Mouse (Mus musculus) forebrain, embryonic 11.5 days (tissue): Measurements from ENCODE around the gene Itpkb. TPM values are rescaled to one million over a fixed set of nuclear protein-coding genes. Genes with fewer than 3 reads are reported as not detected.

Source experiments
- ATAC-seq: fragments of 200-750 bp; cut with Nextera tagmentation; replicated peaks from 2 replicates; pipeline ENCODE4 v1.8.0; 2017; ENCODE audit warnings: moderate TSS enrichment; ENCODE audit not compliant: low FRiP score
- DNase-seq: peaks from one replicate; pipeline ENCODE4 v3.0.0-alpha.2; 2017; ENCODE audit warnings: low spot score
- H3K27ac ChIP-seq: fragments of 300-500 bp; sonication (generic); 2 replicates; pipeline ENCODE4 v1.5.1; 2014; ENCODE audit warnings: low read depth, low read length
- H3K27me3 ChIP-seq: fragments of 300-500 bp; sonication (generic); 2 replicates; pipeline ENCODE4 v1.6.1; 2014; ENCODE audit warnings: mild to moderate bottlenecking, low read length, mixed read lengths; ENCODE audit not compliant: control insufficient read depth, insufficient read depth
- H3K36me3 ChIP-seq: fragments of 300-500 bp; sonication (generic); 2 replicates; pipeline ENCODE4 v1.6.1; 2014; ENCODE audit warnings: mild to moderate bottlenecking, low read length, moderate library complexity, mixed read lengths; ENCODE audit not compliant: control insufficient read depth, insufficient read depth
- H3K4me1 ChIP-seq: fragments of 300-500 bp; sonication (generic); replicated peaks from 2 replicates; pipeline ENCODE4 v1.6.1; 2014; ENCODE audit warnings: low read length, mixed read lengths; ENCODE audit not compliant: control insufficient read depth, insufficient read depth
- H3K4me2 ChIP-seq: fragments of 300-500 bp; sonication (generic); 2 replicates; pipeline ENCODE4 v1.6.1; 2014; ENCODE audit warnings: low read depth, mild to moderate bottlenecking, low read length, moderate library complexity, mixed read lengths; ENCODE audit not compliant: severe bottlenecking
- H3K4me3 ChIP-seq: fragments of 300-500 bp; sonication (generic); 2 replicates; pipeline ENCODE4 v1.5.1; 2014; ENCODE audit warnings: low read depth, low read length
- H3K9ac ChIP-seq: fragments of 300-500 bp; sonication (generic); 2 replicates; pipeline ENCODE4 v1.6.1; 2014; ENCODE audit warnings: low read length
- H3K9me3 ChIP-seq: fragments of 300-500 bp; sonication (generic); 2 replicates; pipeline ENCODE4 v1.6.1; 2016; ENCODE audit warnings: low read length, mixed read lengths; ENCODE audit not compliant: control insufficient read depth
- WGBS: fragments of 180-500 bp; shearing (Covaris S2); extraction: QIAGEN DNeasy Blood & Tissue Kit; methylation state at CpG from one replicate; pipeline ENCODE4 v1.1.7; 2014; 5-methylcytosine and 5-hydroxymethylcytosine counted together
- polyA plus RNA-seq: library from polyadenylated mRNA; unstranded; fragments of >200 nt; fragmentation: Nextera tagmentation; extraction: Ambion mirVana; gene quantifications from 2 replicates; pipeline ENCODE4 v1.2.1, GENCODE M21; 2014

Itpkb gene
- polyA plus RNA-seq, 1 experiment from 2014 or later, result 3.2 TPM

DNA sequence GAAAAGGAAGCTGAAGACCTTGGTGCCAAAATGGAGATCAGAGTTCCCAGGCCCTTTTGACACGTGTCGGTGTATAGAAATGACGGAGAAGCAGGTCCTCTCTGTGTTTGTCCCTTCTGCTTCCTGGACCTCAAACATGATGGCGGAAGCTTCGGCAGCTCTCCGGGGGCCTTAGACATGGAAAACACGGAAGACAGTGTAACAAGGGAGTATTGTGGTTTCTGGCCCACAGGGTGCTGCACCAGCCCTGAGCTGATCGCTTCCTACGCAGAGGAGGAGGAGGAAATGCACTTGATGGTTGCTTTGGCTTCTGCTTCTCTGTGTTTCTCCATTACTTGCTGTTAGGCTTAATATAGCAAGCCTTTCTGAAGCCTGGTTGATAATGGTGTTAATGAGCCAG is 34.2 kb upstream of the Itpkb start:
- H3K27me3 ChIP-seq, result no peaks in the 10 kb centered on the region
- H3K9ac ChIP-seq, result no peak overlapping the region
- no peak for ATAC-seq
- 89% methylated on average over 9 of the region's 9 CpGs for WGBS
- H3K27ac ChIP-seq, result no peak overlapping the region
- H3K4me3 ChIP-seq, result no peak overlapping the region
- H3K36me3 ChIP-seq, result no peaks in the 10 kb centered on the region
- DNase-seq, result no peak
- no peaks in the 10 kb centered on the region for H3K4me1 ChIP-seq
- no peak overlapping the region for H3K4me2 ChIP-seq
- no peaks in the 10 kb centered on the region for H3K9me3 ChIP-seq

- H3K9me3 ChIP-seq, result no peaks in the 10 kb centered on the region
- no peaks in the 10 kb centered on the region for H3K27me3 ChIP-seq
- H3K9ac ChIP-seq, result no peak overlapping the region
- H3K4me1 ChIP-seq, result no peaks in the 10 kb centered on the region
- no peak for DNase-seq
- H3K27ac ChIP-seq, result no peak overlapping the region
- no peak overlapping the region for H3K4me3 ChIP-seq
- no peak for ATAC-seq
- WGBS, result 95% methylated on average over 4 of the region's 4 CpGs
- H3K4me2 ChIP-seq, result no peak overlapping the region
- no peaks in the 10 kb centered on the region for H3K36me3 ChIP-seq
Measured at GRCm38 (mm10) chr1:180299697-180300096, 30.6 kb upstream of the Itpkb start.

DNA sequence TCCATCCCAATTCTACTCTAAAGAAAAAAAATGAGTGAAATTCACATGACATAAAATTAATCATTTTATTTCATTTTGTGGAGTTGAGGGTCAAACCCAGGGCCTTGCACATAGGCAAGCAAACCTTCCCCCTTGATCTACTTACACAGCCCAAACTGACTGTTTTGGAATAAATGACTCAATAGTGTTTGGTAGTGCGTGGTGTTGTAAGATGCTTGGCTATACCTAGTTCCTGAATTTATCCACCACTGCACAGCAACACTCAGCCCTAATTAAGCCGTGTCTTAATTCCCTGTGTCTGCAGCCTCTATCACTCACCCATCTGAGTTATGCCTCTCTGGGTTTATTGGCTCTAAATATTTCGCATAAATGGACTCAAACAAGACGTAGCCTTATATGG is 30.0 kb upstream of the Itpkb start:
- Histone ChIP-seq H3K9ac (no peak overlapping the region), H3K27ac (no peak overlapping the region), H3K4me2 (no peak overlapping the region), H3K27me3 (no peaks in the 10 kb centered on the region), H3K4me3 (no peak overlapping the region), H3K9me3 (no peaks in the 10 kb centered on the region), H3K36me3 (no peaks in the 10 kb centered on the region), H3K4me1 (no peaks in the 10 kb centered on the region)
- ATAC-seq (no peak), DNase-seq (no peak)
- WGBS, result 91% methylated on average over 4 of the region's 4 CpGs

GRCm38 (mm10) chr1:180300997-180301396 is 29.3 kb upstream of the Itpkb start:
- WGBS, result 53% methylated on average over 4 of the region's 4 CpGs
- no peak for DNase-seq

DNA sequence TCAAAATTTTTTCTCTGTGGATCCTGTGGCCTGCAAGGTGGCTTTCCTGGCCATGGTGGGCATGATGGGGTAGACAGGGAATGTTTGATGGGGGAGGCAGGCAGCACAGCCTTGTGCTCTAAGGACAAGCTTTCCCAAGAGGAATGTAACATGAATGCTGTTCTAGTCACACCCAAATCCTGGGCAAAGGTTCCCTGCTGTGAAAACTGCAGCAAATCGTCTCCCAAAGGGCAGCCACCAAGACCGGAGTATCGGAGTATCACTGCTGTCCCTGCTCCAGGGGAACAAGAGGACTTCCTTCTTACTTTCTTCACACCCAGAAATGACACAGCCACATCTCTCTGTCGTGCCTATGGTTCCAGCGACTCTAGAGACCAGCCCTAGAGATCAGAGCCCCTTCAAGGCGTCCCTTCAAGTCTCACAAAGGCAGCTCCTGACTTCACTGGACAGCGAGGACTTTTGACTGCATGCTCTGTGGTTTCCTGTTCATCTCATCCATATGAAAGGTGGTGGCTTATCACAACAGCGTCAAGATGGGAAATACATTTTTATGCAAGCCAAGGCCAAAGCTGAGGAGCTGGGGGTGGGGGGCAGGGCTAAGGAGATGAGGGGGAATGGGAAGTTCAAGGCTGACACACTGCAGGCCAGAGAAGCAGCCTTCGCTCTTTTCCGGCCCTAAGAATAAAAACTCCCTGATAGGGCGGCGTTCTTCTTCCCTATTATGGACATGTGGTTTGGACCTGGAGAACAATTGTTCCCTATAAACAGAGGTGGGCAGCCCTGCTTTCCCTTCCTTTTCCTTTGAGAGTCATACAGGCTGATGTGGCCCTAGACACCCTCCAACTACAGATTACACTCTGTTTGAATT is 27.8 kb upstream of the Itpkb start:
- Histone ChIP-seq H3K4me2 (no peak overlapping the region), H3K4me3 (no peak overlapping the region), H3K27me3 (no peaks in the 10 kb centered on the region), H3K27ac (no peak overlapping the region), H3K9ac (no peak overlapping the region), H3K4me1 (no peaks in the 10 kb centered on the region), H3K9me3 (no peaks in the 10 kb centered on the region), H3K36me3 (no peaks in the 10 kb centered on the region)
- ATAC-seq (no peak), DNase-seq (no peak)
- 65% methylated on average over 12 of the region's 12 CpGs for WGBS

More at GRCm38 (mm10) chr1:180300997-180301396, 29.3 kb upstream of the Itpkb start:
- Histone ChIP-seq H3K27me3 (no peaks in the 10 kb centered on the region), H3K9me3 (no peaks in the 10 kb centered on the region), H3K9ac (no peak overlapping the region), H3K36me3 (no peaks in the 10 kb centered on the region), H3K4me3 (no peak overlapping the region), H3K4me2 (no peak overlapping the region), H3K4me1 (no peaks in the 10 kb centered on the region), H3K27ac (no peak overlapping the region)
- ATAC-seq, result no peak

GRCm38 (mm10) chr1:180303600-180303999 is 26.7 kb upstream of the Itpkb start:
- no peak for ATAC-seq
- no peak overlapping the region for H3K9ac ChIP-seq

GRCm38 (mm10) chr1:180306889-180307288 is 23.4 kb upstream of the Itpkb start:
- DNase-seq (no peak), ATAC-seq (no peak)
- no peak overlapping the region for H3K4me2 ChIP-seq
- no peaks in the 10 kb centered on the region for H3K9me3 ChIP-seq
- 91% methylated on average over 9 of the region's 9 CpGs for WGBS
- no peak overlapping the region for H3K27ac ChIP-seq
- H3K4me1 ChIP-seq, result no peaks in the 10 kb centered on the region
- H3K9ac ChIP-seq, result no peak overlapping the region
- H3K4me3 ChIP-seq, result no peak overlapping the region
- H3K36me3 ChIP-seq, result no peaks in the 10 kb centered on the region
- no peaks in the 10 kb centered on the region for H3K27me3 ChIP-seq

More at GRCm38 (mm10) chr1:180303600-180303999, 26.7 kb upstream of the Itpkb start:
- WGBS, result 73% methylated on average over 5 of the region's 5 CpGs
- H3K27me3 ChIP-seq, result no peaks in the 10 kb centered on the region
- H3K27ac ChIP-seq, result no peak overlapping the region
- H3K4me1 ChIP-seq, result no peaks in the 10 kb centered on the region
- no peak for DNase-seq
- no peaks in the 10 kb centered on the region for H3K9me3 ChIP-seq
- no peak overlapping the region for H3K4me3 ChIP-seq
- H3K36me3 ChIP-seq, result no peaks in the 10 kb centered on the region
- no peak overlapping the region for H3K4me2 ChIP-seq

DNA sequence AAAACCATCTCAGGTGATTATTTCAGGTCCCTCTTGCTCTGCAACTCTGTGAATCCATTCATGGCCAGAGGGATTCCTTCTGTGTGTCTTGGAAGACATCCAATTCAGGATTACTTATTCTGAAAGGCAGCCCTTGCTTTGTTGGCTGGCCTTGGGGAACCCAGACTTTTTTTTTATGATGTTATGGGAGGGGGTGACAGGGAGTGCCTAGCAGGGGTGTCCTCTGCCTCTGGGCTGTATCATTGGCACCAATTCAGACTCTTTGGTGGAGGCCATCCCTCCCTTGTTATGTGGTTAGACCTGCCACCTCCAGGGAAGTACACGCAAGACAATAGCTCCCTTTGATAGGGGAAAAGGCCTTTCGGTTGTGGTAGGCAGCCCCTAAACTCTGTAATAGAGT is 22.6 kb upstream of the Itpkb start:
- Histone ChIP-seq H3K36me3 (no peaks in the 10 kb centered on the region), H3K27me3 (no peaks in the 10 kb centered on the region), H3K27ac (no peak overlapping the region), H3K4me2 (no peak overlapping the region), H3K4me3 (no peak overlapping the region), H3K4me1 (peaks cover 5% of the 10 kb centered on the region; the same call in 1 of the 2 replicates), H3K9me3 (no peaks in the 10 kb centered on the region), H3K9ac (no peak overlapping the region)
- DNase-seq (no peak), ATAC-seq (no peak)
- 64% methylated on average over 2 of the region's 2 CpGs for WGBS

GRCm38 (mm10) chr1:180308897-180309296 is 21.4 kb upstream of the Itpkb start:
- DNase-seq (no peak), ATAC-seq (no peak)
- H3K27ac ChIP-seq, result no peak overlapping the region
- H3K9ac ChIP-seq, result no peak overlapping the region
- no peaks in the 10 kb centered on the region for H3K36me3 ChIP-seq
- no peaks in the 10 kb centered on the region for H3K9me3 ChIP-seq
- no peaks in the 10 kb centered on the region for H3K27me3 ChIP-seq
- WGBS, result 80% methylated on average over 4 of the region's 4 CpGs
- H3K4me1 ChIP-seq, result peaks cover 11% of the 10 kb centered on the region; the same call in 1 of the 2 replicates
- no peak overlapping the region for H3K4me2 ChIP-seq
- H3K4me3 ChIP-seq, result no peak overlapping the region
